Mouse (Mus musculus) MEL (cell line): Measurements from ENCODE around the gene Isy1. TPM values are rescaled to one million over a fixed set of nuclear protein-coding genes. Genes with fewer than 3 reads are reported as not detected.
A peak's percentile ranks its signal among the peaks of the same experiment; 100 is the strongest.

Experiments
- DNase-seq: peaks from one replicate; pipeline ENCODE4 v3.0.0; 2011; ENCODE audit warnings: low read depth, low spot score
- H3K27ac ChIP-seq: 2 replicates; pipeline ENCODE4 v1.5.1; 2012; ENCODE audit warnings: low read depth, mild to moderate bottlenecking, control low read depth, low read length, moderate library complexity; ENCODE audit not compliant: control insufficient read depth
- H3K27me3 ChIP-seq, 2 experiments: fragments of 150-350 bp in 1 of 2; sonication (generic) in 1 of 2; 2 replicates each; pipeline ENCODE4 v1.6.1; 2012; ENCODE audit warnings: low read length in 2 of 2, mild to moderate bottlenecking in 2 of 2, improper control_type of control experiment in 1 of 2, moderate library complexity in 1 of 2; ENCODE audit not compliant: insufficient read depth in 2 of 2, control insufficient read depth in 1 of 2
- H3K36me3 ChIP-seq, 2 experiments: 2 replicates each; pipeline ENCODE4 v1.6.1; 2012 to 2014; ENCODE audit warnings: low read length in 2 of 2, improper control_type of control experiment in 1 of 2, inconsistent platforms in 1 of 2, mild to moderate bottlenecking in 1 of 2; ENCODE audit not compliant: insufficient read depth in 2 of 2, control insufficient read depth in 1 of 2
- H3K4me1 ChIP-seq, 2 experiments: fragments of 150-350 bp in 1 of 2; sonication (generic) in 1 of 2; 2 replicates each; pipeline ENCODE4 v1.6.1; 2012; ENCODE audit warnings: low read length in 2 of 2, improper control_type of control experiment in 1 of 2, mild to moderate bottlenecking in 1 of 2; ENCODE audit not compliant: insufficient read depth in 2 of 2, control insufficient read depth in 1 of 2
- H3K4me3 ChIP-seq, 2 experiments: fragments of 150-350 bp in 1 of 2; sonication (generic) in 1 of 2; 2 replicates each; pipeline ENCODE4 v1.5.1; 2012; ENCODE audit warnings: low read depth in 2 of 2, low read length in 2 of 2, mild to moderate bottlenecking in 2 of 2, moderate library complexity in 2 of 2, control low read depth in 1 of 2, improper control_type of control experiment in 1 of 2; ENCODE audit not compliant: control insufficient read depth in 1 of 2, insufficient read depth in 1 of 2
- H3K79me2 ChIP-seq: 2 replicates; pipeline ENCODE4 v1.6.1; 2012; ENCODE audit warnings: mild to moderate bottlenecking, low read length, moderate library complexity; ENCODE audit not compliant: control insufficient read depth, poor library complexity, insufficient read depth
- H3K9ac ChIP-seq: 2 replicates; pipeline ENCODE4 v1.6.1; 2012; ENCODE audit warnings: low read depth, mild to moderate bottlenecking, control low read depth, low read length, moderate library complexity; ENCODE audit not compliant: control insufficient read depth, poor library complexity, severe bottlenecking
- H3K9me3 ChIP-seq: fragments of 150-350 bp; sonication (generic); replicated peaks from 2 replicates; pipeline ENCODE4 v1.6.1; 2012; ENCODE audit warnings: mild to moderate bottlenecking, low read length, improper control_type of control experiment, moderate library complexity; ENCODE audit not compliant: insufficient read depth
- CHD2 ChIP-seq: IDR thresholded peaks from 2 replicates; pipeline ENCODE4 v1.6.1; 2011; ENCODE audit warnings: low read length, improper control_type of control experiment
- CTCF ChIP-seq, 3 experiments: IDR thresholded peaks in 2 of 3; conservative IDR thresholded peaks in 1 of 3; 2 replicates each; pipeline ENCODE4 v1.5.1; 2011 to 2012; ENCODE audit warnings: low read length in 3 of 3, low read depth in 2 of 3, mild to moderate bottlenecking in 2 of 3, improper control_type of control experiment in 1 of 3, inconsistent platforms in 1 of 3, mixed read lengths in 1 of 3, moderate library complexity in 1 of 3; ENCODE audit not compliant: control insufficient read depth in 1 of 3, insufficient read depth in 1 of 3, poor library complexity in 1 of 3, severe bottlenecking in 1 of 3
- ELF1 ChIP-seq: IDR thresholded peaks from 2 replicates; pipeline ENCODE4 v1.6.1; 2014; ENCODE audit warnings: low read depth, mild to moderate bottlenecking, inconsistent platforms, low read length, improper control_type of control experiment, moderate library complexity
- ETS1 ChIP-seq: IDR thresholded peaks from 2 replicates; pipeline ENCODE4 v1.6.1; 2012; ENCODE audit warnings: low read depth, mild to moderate bottlenecking, inconsistent platforms, low read length, improper control_type of control experiment, moderate library complexity
- GATA1 ChIP-seq: IDR thresholded peaks from 2 replicates; pipeline ENCODE4 v1.6.1; 2011; ENCODE audit warnings: low read depth, low read length, improper control_type of control experiment
- HCFC1 ChIP-seq: IDR thresholded peaks from 2 replicates; pipeline ENCODE4 v1.6.1; 2012; ENCODE audit warnings: low read depth, mild to moderate bottlenecking, inconsistent platforms, low read length, improper control_type of control experiment, moderate library complexity
- MEF2A ChIP-seq: IDR thresholded peaks from 2 replicates; pipeline ENCODE4 v1.6.1; 2014; ENCODE audit warnings: low read depth, mild to moderate bottlenecking, inconsistent platforms, low read length, improper control_type of control experiment; ENCODE audit not compliant: poor library complexity, insufficient replicate concordance, severe bottlenecking; ENCODE audit errors: extremely low read depth
- MYB ChIP-seq: IDR thresholded peaks from 2 replicates; pipeline ENCODE4 v1.6.1; 2011; ENCODE audit warnings: mild to moderate bottlenecking, low read depth, low read length, improper control_type of control experiment
- POLR2AphosphoS2 ChIP-seq: IDR thresholded peaks from 2 replicates; pipeline ENCODE4 v1.6.1; 2011; ENCODE audit warnings: low read length, improper control_type of control experiment
- RCOR1 ChIP-seq: IDR thresholded peaks from 2 replicates; pipeline ENCODE4 v1.6.1; 2012; ENCODE audit warnings: low read depth, mild to moderate bottlenecking, inconsistent platforms, low read length, improper control_type of control experiment
- SIN3A ChIP-seq: IDR thresholded peaks from 2 replicates; pipeline ENCODE4 v1.6.1; 2012; ENCODE audit warnings: low read length, improper control_type of control experiment, inconsistent platforms
- TCF12 ChIP-seq: IDR thresholded peaks from 2 replicates; pipeline ENCODE4 v1.6.1; 2014; ENCODE audit warnings: low read depth, mild to moderate bottlenecking, inconsistent platforms, low read length, improper control_type of control experiment, moderate library complexity
- USF1 ChIP-seq: IDR thresholded peaks from 2 replicates; pipeline ENCODE4 v1.6.1; 2014; ENCODE audit warnings: low read depth, mild to moderate bottlenecking, inconsistent platforms, low read length, improper control_type of control experiment, moderate library complexity
- USF2 ChIP-seq, 2 experiments: IDR thresholded peaks; 2 replicates each; pipeline ENCODE4 v1.6.1; 2011 to 2012; ENCODE audit warnings: improper control_type of control experiment in 2 of 2, low read length in 2 of 2, borderline replicate concordance in 1 of 2, inconsistent platforms in 1 of 2, low read depth in 1 of 2, mild to moderate bottlenecking in 1 of 2; ENCODE audit not compliant: insufficient read depth in 1 of 2
- ZC3H11A ChIP-seq: IDR thresholded peaks from 2 replicates; pipeline ENCODE4 v1.6.1; 2012; ENCODE audit warnings: low read depth, mild to moderate bottlenecking, inconsistent platforms, low read length, improper control_type of control experiment
- ZKSCAN1 ChIP-seq: IDR thresholded peaks from 2 replicates; pipeline ENCODE4 v1.6.1; 2012; ENCODE audit warnings: low read depth, mild to moderate bottlenecking, inconsistent platforms, low read length, improper control_type of control experiment, moderate library complexity
- polyA plus RNA-seq, 2 experiments: library from polyadenylated mRNA; stranded (reverse) in 1 of 2; unstranded in 1 of 2; fragments of >175 nt in 1 of 2; fragments of >200 nt in 1 of 2; gene quantifications; 2 replicates each; pipeline versions ENCODE4 v1.2.1 to v1.2.4; 2012; ENCODE audit warnings: low replicate concordance in 2 of 2, low read depth in 1 of 2; ENCODE audit not compliant: insufficient read length in 2 of 2, insufficient read depth in 1 of 2, missing spikeins in 1 of 2
- total RNA-seq: library from RNA; depleted of rRNA; stranded (reverse); fragments of 300-350 nt; gene quantifications from 2 replicates; pipeline ENCODE4 v1.2.3, GENCODE M21; 2012

The Isy1 gene
- total and polyA plus RNA-seq, 3 experiments: 64.5 to 115 TPM; not detected in 1

- no peak overlapping the region for H3K4me3 ChIP-seq
- TF ChIP-seq SIN3A (peak; percentile 22; the same call in 1 of the 2 replicates), CTCF (IDR thresholded peaks at IDR 0.05 in 2 of 3, conservative IDR thresholded peaks at IDR 0.05 in 1 of 3; ENCODE audit: control insufficient read depth in 1 of 3, insufficient read depth in 1 of 3, low read depth in 2 of 3, low read length in 3 of 3, poor library complexity in 1 of 3, severe bottlenecking in 1 of 3) (peak in 2 of 3 experiments; percentile 15 to 26; a peak in 2 of 6 replicates), ELF1 (no peak), RCOR1 (no peak)
- H3K27ac ChIP-seq: no peak overlapping the region
- peaks cover 5% of the 10 kb centered on the region for H3K79me2 ChIP-seq
- peaks cover 11 to 18% of the 10 kb centered on the region in 2 experiments; a peak in 2 of 4 replicates for H3K4me1 ChIP-seq
- DNase-seq: peak; percentile 80
- H3K9me3 ChIP-seq: no peaks in the 10 kb centered on the region
- no peak overlapping the region for H3K9ac ChIP-seq
- H3K27me3 ChIP-seq: no peaks in the 10 kb centered on the region
- peaks cover 0 to 26% of the 10 kb centered on the region in 2 experiments; a peak in 2 of 4 replicates for H3K36me3 ChIP-seq
Measured at GRCm38 (mm10) chr6:87806028-87806427, 32.6 kb downstream of the Isy1 start.

GRCm38 (mm10) chr6:87805448-87805847 lies 33.1 kb downstream of the Isy1 start:
- Histone ChIP-seq H3K27me3 (no peaks in the 10 kb centered on the region), H3K79me2 (no peaks in the 10 kb centered on the region; the same call in 1 of the 2 replicates), H3K4me1 (peaks cover 11 to 17% of the 10 kb centered on the region in 2 experiments; a peak in 2 of 4 replicates), H3K4me3 (no peak overlapping the region), H3K9ac (no peak overlapping the region), H3K9me3 (no peaks in the 10 kb centered on the region), H3K36me3 (peaks cover 0 to 24% of the 10 kb centered on the region in 2 experiments; a peak in 2 of 4 replicates), H3K27ac (no peak overlapping the region)
- DNase-seq: no peak
- TF ChIP-seq HCFC1: no peak
- TF ChIP-seq MYB: no peak
- TF ChIP-seq ZKSCAN1: no peak

GRCm38 (mm10) chr6:87804886-87805285 lies 33.7 kb downstream of the Isy1 start:
- Histone ChIP-seq H3K36me3 (peaks cover 0 to 18% of the 10 kb centered on the region in 2 experiments; a peak in 2 of 4 replicates), H3K27me3 (no peaks in the 10 kb centered on the region), H3K79me2 (no peaks in the 10 kb centered on the region; the same call in 1 of the 2 replicates), H3K9ac (no peak overlapping the region), H3K27ac (no peak overlapping the region)
- no peak for TF ChIP-seq MEF2A
- no peak for TF ChIP-seq ETS1
- no peak for TF ChIP-seq POLR2AphosphoS2
- no peak for TF ChIP-seq ELF1
- no peak for TF ChIP-seq GATA1
- no peak for TF ChIP-seq USF2 (IDR thresholded peaks at IDR 0.05; ENCODE audit: borderline replicate concordance in 1 of 2, insufficient read depth in 1 of 2, low read depth in 1 of 2, low read length in 2 of 2)
- TF ChIP-seq CHD2: no peak
- TF ChIP-seq CTCF (IDR thresholded peaks at IDR 0.05 in 2 of 3, conservative IDR thresholded peaks at IDR 0.05 in 1 of 3; ENCODE audit: control insufficient read depth in 1 of 3, insufficient read depth in 1 of 3, low read depth in 2 of 3, low read length in 3 of 3, poor library complexity in 1 of 3, severe bottlenecking in 1 of 3): no peak
- no peak for TF ChIP-seq SIN3A
- no peak for TF ChIP-seq RCOR1
- no peak for TF ChIP-seq TCF12
- TF ChIP-seq HCFC1: no peak
- TF ChIP-seq ZC3H11A: no peak
- no peak for TF ChIP-seq MYB
- no peak for TF ChIP-seq USF1
- TF ChIP-seq, all 39 proteins: peak for 0
- no peak overlapping the region for H3K4me3 ChIP-seq
- no peaks in the 10 kb centered on the region for H3K9me3 ChIP-seq
- H3K4me1 ChIP-seq: peaks cover 6 to 12% of the 10 kb centered on the region in 2 experiments; a peak in 2 of 4 replicates
- DNase-seq: no peak
